Mouse (Mus musculus): Measurements from ENCODE around the gene She.
A peak's percentile ranks its signal among the peaks of the same experiment; 100 is the strongest.
"Not testable (repeated sequence)": the region's sequence is repeated elsewhere in the genome, so short reads cannot be mapped to it uniquely, and the experiment has no call there.

She gene

DNA sequence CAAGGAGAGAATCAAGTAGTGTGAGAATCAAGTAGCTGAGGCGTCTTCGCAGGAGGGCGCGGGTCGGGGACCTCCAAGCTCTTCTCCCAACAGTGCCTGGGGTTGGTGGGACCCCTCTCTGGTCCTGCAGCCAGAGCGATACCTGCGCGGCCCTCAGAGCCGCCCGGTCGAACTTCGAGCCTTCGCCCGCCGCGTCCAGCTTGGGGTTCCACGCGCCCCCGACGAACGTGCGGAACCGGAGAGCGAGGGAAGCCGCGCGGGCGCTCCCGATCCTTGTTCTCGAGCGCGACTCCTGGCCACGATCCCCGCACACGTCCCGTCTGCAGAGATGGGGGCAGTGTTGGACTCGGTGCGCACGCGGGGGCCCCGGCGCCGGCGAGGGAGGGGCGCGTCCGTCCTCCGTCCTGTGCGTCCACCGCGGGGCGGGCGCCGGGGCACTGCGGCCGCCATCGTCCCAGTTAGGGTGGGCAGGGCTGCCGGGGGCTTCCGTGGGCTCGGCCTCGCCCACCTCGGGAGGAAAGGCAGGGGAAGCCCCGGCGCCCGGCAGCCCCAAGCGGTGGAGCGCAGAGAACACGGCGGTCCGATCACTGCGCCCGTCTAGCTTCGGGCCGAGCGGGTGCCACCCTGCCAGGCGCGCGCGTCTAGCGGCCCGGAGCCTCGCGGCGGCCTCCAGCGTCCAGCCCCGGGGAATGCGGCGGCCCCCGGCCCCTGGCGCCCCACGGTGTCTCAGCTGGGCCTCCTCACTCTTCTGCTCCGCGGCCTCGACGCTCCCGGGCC, at the start of gene She:
TSS of gene She (plus strand) at position 556 of the 777 bp plus-strand sequence.
- peak; percentile 14 for DNase-seq (ENCODE audit: low spot score)

DNA sequence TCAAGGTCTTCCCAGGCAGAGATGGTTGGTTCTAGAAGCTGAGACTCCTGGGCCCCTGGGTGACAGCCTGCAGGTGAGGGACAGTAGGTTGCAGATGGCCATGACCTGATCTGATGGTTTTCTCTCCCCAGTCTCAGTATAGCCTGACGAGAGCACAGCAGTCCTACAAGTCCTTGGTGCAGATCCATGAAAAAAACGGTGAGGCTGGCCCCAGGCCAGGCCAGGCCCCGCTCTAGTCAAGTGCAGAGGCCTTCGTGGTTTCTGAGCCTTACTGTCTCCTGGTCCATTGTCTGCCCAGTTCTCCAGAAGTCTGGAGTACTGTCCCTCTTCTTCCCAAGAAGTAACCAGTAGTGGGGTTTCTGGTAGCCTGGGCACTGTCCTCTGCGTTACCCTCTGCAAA, 49.5 kb upstream of the She start:
- no peak for DNase-seq (ENCODE audit: low spot score)

DNA sequence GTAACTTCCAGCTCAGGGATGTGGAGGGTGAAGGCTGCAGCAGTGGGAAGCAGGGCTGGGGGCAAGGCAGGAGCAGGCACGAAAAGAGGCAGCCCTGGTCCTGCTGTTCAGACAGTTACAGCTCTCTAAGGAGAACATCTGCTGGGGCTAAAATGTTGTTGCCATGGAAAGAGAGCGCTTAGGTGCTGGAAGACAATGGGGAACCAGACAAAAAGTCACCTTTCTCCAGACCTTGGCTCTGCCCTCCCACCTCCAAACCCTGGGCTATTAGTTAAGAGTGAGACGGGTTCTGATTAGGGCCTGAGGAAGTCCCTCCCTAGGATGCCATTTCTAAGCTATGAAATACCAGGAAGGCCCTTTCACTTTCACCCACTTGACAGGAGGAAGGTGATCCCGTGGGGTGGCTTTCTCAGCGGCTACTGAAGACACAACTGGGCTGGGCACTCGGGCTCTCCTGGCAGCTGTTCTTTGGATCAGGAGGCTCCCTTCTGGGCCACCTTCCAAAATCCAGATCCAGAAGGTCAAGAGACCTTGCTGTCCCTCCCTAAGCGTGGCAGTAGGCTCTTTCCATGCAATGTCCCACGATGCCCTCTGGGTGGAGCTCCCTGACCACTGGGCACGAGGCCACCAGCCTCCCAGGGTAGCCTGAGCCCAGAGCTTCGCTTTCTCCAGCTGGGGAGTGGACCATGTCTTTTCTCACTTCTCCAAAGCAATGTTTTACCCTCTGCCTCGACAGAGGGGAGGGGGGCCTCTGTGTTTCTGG, 46.0 kb upstream of the She start:
- peak; percentile 13 for DNase-seq (ENCODE audit: low spot score)

DNA sequence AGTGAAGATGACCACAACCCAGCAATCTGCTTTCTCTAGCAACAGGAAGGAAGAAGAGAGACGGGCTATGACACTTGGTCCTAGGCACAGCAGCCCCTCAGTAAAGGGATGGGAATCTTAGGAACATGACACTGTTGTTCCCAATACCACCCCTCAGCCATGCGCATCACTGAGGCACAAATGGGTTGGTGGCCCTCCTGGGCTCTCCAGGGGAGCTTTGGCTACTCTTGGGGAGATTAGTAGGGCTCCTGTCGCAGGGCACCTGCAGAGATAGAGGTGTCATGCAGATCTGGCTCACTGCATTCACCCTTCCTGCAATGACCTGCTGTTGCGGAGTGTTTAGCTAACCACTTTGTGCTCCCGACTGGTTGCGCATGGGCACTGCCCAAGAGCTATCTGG, 44.9 kb upstream of the She start:
- no peak for DNase-seq (ENCODE audit: low spot score)

DNA sequence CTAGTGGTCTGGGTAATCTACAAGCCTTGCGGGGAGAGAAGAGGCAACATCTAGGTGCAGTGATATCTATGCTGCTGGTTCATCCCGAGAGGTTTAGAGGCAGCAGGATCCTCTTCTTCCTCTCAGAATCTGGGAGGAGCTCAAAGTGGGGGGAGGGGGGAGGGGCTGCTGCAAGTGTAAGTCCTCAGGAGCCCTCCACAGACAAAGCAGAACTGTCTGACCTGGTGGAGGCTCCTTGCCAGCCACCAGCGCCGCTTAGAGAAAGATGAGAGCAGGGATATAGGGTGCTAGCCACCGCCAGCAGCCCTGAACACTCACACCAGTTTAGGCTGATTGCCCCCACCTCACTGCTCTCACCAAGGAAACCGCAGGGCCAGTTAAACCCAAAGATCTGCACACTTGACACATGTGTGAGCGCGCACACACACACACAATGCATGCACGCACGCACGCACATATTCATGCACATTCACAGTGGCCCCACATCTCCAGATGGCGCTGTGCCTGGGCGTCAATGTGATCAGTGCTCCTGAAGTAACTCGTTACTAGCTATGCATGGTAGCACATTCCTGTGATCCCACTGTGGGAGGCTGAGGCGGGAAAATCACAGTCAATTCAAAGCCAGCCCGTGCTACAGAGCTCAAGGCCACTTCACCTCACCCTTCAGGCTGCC, 42.4 kb upstream of the She start:
- DNase-seq (ENCODE audit: low spot score): no peak

DNA sequence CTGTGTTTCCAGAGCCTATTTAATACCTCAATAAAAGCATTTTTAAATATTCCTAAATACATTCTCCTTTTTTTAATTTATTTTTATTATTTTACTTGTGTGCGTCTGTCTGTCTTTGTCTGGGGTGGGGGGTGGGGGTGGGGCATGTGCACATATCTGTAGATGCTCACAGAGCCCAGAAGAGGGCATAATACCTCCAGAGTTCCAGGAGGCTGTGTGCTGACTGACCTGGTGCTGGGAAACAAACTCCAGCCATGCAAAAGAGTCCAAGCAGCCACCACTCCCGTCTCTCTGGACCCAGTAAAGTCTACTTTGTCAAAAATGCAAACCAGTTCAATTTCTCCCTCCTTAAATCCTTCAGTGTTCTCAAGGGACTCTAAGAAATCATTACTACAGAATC, 36.6 kb upstream of the She start:
- DNase-seq (ENCODE audit: low spot score): no peak

DNA sequence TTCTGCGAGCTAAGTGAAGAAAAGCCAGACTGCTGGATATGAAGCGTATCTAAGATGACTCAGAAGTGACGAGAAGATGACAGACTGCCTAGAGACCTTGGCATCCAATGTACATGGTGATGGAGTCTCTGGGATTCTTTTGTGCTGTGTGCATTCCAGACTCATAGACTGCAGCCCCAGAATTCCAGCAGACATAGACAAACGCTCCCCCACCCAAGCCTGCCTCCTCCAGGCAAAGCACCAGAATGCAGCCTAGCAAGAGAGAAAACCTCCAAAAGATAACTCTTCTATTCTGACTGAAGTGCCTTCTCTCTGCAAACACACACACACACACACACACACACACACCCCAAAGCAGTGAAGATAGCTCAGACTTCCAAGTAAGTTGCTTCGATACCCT, 35.4 kb upstream of the She start:
- no peak for DNase-seq (ENCODE audit: low spot score)

DNA sequence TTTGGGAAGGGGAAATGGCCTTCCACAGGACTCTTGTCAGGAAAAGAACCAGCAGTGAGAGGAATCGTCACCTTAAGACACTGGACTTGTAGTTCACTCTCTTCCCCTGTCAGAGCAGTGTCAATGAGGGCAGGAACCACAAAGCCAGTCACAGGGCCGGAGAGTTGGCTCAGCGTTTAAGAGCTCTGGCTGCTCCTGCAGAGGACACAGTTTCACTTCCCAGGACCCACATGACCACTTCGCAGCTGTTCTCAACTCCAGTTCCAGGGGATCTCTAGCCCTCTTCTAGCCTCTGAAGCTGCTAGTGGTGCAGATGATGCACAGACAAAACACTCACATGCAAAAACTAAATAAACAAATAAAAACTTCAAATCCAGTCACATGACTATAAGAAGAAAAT, 34.8 kb upstream of the She start:
- DNase-seq (ENCODE audit: low spot score): no peak

DNA sequence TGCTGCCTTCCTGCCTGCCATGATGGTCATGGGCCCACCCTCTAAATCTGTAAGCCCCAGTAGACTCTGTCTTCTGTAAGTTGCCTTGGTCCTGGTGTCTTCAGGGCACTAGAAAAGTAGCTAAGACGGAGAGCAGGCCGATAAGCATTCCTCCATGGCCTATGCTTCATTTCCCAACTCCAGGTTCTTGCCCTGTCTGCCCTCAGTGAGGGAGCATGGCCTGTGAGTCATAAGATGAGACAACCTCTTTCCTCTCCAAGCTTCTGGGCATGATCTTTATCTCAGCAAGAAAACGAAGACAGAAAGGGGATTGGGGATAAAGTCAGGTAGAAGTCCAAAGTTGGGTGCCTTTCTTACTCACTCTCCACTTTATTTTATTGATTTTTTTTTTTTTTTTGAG, 32.7 kb upstream of the She start:
- no peak for DNase-seq (ENCODE audit: low spot score)

DNA sequence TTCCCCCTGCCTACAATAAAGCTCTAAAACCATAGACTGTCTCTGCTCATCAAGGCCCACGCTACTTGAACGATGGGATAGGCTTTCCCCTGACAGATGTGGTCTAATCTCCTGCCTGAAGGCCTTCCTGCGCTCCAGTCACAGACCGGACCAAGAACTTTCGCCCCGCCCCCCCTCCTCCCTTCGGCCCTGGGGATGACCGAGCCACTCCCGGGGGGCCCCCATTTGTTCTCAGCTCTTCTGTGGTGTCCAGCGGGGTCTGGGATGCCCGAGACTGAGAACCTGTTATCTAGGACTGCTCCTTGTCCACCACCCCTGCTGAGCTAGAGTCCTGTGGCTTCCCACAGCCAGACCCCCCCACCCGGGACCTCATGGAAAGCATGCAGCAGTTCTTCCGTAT, 31.7 kb upstream of the She start:
- DNase-seq (ENCODE audit: low spot score): no peak

DNA sequence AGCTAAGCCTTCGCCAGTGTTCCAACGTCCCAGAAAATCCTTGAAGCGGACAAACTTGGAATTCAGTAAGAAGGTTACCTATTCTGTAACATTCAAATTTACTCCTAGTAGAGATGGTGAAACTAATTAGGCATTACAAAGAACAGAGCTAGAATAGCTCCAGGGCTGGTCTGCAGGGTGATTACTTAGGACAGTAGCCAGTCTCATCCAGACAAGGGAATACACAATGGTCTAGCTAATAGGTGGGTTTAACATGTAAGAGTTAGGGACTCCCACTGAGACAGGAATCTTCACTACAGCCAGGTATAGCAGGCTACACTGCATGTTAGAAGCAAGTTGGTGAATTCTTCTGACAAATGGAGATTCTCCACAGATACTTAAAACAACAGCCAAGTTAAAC, 31.1 kb upstream of the She start:
- DNase-seq (ENCODE audit: low spot score): not testable (repeated sequence)

DNA sequence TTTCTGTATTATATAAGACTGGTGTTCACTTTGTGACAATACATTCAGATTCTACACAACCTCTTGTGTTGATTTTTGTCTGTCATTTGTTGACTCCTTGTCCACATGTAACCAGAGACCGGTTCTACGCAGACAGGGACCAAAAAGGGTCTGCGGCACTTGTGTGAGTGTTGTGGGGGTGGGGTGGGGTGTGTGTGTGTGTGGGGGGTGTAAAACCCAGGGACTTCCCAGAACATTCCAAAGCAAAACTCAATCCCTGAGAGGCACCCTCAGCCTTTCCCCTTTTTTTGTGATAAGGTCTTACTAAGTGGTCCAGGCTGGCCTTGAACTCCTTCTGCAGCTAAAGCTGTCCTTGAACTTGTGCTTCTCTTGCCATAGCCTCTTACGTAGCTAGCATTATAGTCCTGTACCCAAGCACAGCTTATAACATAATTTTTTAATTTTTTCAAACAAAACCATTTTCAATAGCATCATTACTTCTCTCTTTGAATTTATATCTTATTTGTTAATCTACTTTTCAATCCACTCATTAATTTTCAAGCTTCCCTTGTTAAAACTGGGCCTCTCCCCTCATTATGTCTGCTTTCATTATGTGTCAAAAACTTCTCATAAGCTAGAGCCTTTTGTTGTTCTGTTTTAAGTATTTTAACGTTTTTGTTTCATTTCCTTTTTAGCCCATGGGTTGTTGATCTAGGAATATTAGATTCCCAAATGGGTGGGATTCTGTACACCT, 30.2 kb upstream of the She start:
- no peak for DNase-seq (ENCODE audit: low spot score)

DNA sequence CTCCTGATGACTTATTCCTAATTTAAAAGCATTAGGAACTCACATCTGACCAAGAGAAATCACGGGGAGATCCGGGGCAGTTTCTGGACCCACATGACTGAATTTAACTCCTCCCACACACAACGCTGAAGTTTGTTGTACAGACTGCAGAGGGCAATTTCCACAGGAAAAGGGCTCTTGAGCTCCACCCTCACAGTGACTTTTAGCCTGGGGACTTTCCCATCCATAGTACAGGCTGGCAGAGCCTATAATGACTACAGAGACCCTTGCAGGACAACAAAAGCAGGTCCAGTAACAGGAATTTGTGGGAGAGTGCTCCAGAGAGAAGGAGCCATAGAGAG, 29.7 kb upstream of the She start:
- DNase-seq (ENCODE audit: low spot score): peak; percentile 57

DNA sequence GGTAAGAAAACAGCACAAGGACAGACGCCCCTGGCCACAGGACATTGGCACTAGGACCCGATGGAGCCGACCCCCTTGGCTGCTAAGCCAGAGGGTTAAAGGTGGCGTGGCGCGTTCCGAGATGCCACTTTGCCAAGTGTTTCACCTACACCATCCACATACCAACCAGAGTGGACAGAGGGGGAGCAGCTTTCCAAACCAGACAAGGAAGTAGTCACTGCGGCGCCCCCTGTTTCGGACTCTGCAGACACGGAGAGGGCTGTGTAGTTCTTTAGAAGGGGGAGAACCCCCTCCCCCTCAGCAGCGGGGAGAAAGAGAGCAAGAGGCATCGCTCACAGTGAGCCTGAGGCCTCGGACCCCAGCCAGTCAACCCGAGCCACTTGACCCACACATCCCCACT, 28.3 kb upstream of the She start:
- DNase-seq (ENCODE audit: low spot score): no peak

DNA sequence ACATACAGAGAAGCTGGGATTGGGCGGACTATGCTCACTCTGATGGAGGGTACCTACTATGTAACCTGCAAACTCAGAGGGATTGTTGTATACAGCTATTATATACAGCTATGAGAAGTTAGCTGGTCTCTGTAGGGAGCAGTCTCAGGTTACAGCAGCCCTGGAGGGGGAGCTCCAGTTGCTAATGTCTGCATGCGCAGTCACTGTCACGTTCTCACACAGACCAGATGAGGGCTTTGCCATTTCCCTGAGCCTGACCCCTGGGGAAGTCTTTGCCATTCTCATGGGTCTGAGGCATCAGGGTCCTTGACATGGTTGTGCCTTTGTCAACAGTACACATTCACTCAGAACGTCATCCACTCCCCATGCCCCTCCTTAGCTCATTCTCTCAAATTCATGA, 26.0 kb upstream of the She start:
- no peak for DNase-seq (ENCODE audit: low spot score)

DNA sequence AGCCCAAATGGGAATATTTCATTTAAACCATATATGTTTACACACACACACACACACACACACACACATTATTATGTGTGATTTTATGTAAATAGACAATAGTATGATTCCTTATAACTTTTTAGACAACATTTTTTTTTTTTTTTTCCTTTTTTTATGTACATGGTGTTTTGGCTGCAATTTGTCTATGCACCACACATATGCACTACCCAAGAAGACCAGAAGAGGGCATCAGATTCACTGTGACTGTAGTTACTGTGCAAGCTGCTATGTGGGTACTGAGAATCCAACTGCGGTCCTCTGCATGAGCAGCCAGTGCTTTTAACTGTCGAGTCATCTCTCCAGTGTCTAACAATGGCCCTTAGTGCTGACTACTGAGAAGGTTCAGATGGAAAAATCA, 24.4 kb upstream of the She start:
- peak; percentile 18 for DNase-seq (ENCODE audit: low spot score)

DNA sequence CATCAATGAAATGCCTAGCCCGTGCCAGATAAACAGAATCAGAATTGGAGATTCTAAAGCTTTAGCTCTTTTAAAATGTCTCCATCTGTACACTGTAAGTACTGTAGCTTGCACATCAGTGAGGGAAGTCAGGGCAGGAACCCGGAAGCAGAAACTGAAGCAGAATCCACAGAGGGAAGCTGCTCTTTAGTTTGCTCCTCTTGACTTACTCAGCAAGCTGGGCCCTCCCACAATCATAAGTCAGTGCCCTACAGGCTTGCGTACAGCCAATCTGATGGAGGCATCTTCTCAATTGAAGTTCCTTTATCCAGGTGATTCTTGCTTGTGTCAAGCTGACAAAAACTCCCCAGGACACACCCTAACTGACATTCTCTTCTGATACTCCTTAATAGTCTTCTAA, 24.0 kb upstream of the She start:
- DNase-seq (ENCODE audit: low spot score): no peak

DNA sequence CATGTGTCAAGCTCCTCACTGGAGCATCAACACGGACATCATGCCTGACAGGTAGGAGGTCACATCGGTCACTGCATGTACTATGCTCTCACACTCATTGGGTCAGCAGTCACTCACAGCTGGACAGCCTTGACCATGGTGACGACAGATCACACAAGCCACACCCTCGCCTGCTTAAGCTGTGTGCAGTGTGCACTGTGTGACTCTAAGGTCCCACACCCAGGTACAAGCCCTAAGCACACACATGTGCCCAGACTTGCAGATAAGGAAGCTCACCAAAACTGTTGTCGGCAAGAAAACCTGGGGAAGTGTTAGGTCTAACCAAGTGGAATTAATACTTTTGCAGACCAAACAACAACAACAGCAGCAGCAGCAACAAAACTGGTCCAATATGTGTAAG, 23.3 kb upstream of the She start:
- no peak for DNase-seq (ENCODE audit: low spot score)

DNA sequence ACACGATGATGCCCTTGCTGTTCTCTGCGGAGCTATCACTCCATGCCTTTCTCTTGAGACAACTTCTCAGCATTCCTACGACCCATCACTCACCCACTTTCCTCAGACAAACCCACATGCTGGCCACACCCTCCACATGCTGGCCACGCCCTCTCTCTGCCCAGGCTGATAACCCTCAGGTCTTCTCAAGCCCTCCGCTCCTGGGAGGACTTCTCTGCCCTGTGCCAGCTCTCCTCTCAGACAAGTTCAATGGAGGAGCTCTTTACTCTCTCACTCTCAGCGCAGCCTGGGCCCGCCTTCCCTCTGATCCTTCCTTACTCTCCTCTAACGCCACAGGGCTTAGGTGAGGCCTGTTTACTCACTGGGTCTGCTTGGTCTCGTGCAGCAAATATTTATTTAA, 22.5 kb upstream of the She start:
- DNase-seq (ENCODE audit: low spot score): no peak

DNA sequence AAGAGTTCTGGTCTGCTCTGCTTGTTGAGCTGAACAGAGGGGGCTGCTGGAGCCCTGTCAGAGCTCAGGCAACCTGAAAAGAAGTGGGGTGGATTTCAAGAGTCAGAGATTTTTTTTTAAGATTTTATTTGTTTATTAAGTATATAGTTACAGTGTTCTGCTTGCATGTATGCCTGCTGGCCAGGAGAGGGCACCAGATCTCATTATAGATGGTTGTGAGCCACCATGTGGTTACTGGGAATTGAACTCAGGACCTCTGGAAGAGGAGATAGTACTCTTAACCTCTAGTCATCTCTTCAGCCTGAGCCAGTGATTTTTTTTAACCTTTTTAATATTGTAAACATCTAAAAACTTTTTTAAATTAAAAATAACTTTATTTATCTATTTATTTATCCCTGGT, 20.3 kb upstream of the She start:
- peak; percentile 15 for DNase-seq (ENCODE audit: low spot score)

DNA sequence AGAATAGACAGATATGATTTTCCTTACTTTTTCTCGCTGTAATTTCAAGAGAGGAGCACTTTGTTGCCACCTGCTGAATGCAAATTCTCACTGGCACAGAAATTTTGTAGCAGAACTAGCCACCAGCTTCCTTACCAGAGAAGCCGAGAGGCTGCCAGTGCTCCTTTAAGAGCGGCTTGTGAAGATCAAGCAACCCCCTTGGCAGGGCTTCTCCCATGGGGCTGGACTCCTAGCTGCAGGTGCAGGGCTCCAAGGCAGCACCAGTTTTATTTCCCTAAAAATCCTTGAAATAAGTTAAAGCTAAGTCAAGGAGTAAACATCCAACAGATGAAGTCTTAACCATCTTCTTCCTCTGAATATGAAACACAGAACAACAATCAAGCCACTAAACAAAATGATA, 19.0 kb upstream of the She start:
- DNase-seq (ENCODE audit: low spot score): no peak

DNA sequence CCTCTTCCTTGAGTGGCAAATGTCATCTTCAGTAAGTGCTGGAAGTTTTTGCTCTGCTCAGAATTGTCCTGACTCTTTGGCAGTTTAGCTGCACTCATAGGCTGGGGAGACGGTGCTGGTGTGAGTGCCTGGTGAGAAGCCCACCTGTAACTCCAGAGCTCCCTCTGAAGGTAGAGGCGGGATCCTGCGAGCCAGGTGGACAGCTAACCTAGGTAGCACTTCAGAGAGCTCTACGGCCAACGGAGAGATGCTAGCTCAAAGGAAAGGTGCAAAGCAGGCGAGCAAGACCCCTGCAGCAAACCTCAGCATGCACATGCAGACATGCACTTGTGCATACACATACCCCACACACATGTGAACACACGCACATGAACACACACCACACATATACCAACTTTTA, 17.1 kb upstream of the She start:
- DNase-seq (ENCODE audit: low spot score): no peak

DNA sequence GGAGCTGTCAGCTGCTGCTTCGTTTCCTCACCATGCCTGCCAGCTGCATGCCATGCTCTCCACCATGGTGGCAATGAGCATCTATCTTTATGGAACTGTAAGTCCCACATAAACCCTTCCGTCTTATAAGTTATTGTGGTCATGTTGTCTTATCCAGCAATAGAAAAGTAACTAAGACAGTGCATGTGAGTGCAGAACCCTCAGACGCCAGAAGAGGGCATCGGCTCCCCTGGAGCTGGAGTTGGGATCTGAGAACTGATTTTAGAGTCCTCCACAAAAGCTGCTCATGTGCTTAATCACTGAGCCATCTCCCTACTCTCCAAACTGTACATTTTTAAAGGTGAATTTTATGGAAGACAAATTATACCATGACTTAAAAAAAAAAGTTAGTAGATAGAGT, 14.1 kb upstream of the She start:
- peak; percentile 52 for DNase-seq (ENCODE audit: low spot score)
